Mouse (Mus musculus) megakaryocyte-erythroid progenitor cell, adult 5-6 weeks (primary cell): ENCODE measurements around the gene Alg12. TPM values are rescaled to one million over a fixed set of nuclear protein-coding genes. Genes with fewer than 3 reads are reported as not detected.

ENCODE experiments used
- ATAC-seq: replicated peaks from 2 replicates; pipeline ENCODE4 v1.8.0; 2016; ENCODE audit warnings: mild to moderate bottlenecking, inconsistent platforms; ENCODE audit not compliant: severe bottlenecking, poor library complexity, low FRiP score, low TSS enrichment
- total RNA-seq, 2 experiments: library from RNA; stranded (forward) in 1 of 2; stranded (reverse) in 1 of 2; fragments of 200-1000, 215-1000 nt in 1 of 2; fragments of >200 nt in 1 of 2; fragmentation: Nextera tagmentation in 1 of 2; gene quantifications; 2 replicates each; pipeline ENCODE4 v1.2.3; 2014 to 2017

Alg12 gene
- total RNA-seq, 2 experiments from 2014 or later = 5.2 to 8.3 TPM

DNA sequence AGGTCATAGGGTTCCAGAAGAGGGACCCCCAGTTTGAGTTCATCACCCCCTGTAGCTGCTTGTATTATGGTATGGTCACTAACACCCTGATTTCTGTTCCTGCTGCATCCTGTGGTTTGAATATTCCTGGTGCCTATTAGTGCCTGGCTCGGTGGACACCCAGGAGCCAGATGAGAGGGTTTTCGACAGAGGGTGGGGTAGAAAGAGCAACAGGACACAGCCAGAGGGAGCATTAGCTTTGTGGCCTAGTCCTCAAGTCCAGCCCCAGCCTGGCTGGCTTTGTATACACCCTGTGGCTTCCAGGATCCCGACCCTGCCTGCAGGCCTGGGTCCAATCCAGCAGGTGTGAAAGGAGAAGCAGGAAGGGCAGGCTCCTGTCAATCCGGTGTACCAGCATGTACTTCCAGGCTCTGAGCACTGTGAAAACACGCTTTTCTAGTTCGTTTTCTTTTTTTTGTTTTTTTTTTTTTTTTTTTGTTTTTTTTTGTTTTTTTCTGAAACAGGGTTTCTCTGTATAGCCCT is 36.8 kb upstream of the Alg12 start:
- no peak for ATAC-seq

DNA sequence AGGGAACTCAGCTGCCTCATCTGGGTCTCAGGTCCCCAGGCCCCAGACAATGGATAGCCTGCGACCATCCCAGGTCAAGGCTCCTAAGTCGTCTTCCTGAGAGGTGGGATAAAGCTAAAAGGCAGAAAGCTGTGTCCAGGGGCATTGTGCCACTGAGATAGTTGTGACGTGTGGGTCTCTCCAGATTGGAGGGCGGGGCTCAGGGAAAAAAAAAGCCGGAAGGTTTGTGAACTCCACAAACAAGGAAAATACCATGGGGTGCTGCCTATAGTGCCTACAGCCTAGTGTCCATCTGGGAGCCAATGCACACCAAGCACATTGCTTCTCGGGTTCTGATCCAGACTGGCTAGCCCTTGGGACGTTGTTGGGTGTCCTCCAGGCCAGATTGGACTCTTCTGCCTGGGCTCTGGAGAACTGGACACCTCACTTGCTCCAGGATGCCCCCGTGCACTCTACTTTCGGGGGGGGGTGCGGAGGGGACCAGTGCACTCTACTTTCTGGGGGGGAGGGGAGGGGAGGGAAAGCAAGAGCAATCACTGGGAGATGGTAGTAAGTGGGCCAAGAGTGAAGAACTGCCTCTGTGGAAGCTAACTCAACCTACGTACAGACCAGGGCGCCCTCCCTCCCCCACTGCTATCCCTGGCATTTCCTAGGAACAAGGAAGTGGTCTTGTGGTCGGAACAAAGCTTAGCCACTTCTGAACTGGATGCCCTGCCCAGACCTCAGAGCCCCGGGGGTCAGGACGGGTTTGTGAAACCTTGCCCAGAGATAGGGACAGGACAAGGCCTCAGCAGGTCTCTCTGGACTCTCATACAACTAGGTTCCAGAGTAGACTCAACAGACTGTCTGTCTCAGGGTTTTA is 36.1 kb upstream of the Alg12 start:
- no peak for ATAC-seq

DNA sequence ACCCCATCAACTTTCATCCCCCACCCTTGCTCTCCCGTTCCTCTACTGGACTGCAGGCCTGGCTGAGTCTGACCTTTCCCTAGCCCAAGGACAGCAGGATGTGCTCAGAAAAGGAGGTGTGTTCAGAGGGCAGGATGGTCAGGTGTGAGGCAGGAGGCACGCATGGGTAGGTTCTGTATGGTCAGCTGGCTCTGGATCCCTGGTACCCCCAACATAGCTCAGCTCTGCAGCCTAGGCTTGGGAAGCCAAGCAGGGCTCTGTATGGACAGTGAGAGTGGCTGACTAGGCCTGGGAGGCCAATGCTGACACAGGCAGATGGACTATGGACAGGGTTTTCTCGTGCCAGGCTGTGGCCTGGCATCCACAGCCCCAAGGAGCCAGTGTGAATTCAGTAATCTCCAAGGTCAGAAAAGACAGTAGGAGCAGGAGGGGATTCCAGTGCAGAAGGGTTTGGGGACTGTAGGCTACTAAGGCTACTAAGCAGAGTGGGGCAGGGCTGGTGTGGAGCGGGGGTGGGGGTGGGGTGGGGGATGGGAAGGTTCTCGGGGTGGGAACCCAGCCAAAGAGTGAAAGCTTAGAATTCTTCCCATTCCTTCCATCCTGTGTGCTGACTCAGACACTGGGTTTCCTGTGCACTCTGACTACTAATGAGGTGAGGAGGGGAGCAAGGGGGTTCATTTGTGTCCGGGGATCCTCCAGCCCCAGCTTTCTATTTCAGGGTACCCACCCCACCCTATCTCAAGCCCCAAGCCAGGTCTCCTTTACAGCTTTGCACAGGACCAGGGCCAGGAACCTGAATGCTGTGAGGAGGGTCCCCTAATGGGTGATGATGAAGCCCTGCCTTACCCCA is 35.2 kb upstream of the Alg12 start:
- no peak for ATAC-seq

DNA sequence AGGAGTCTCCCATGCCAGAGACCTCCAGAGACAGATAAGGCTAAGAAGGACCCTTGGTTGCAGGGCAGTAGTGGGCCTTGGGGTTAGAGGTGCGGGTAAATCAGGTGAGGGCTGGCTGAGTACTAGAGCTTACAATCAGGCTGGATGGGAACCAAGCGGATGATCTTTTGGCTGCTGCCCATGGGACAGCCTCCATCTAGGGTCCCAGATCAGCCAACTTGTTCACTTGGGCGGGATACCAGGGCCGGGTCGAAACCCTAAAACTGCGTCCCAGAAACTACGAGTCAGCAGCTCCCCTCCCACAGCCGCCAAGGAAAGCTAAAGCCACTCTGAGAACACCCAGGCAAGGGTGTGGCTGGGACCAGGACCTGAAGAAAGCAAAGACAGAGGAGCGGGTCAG is 34.0 kb upstream of the Alg12 start:
- no peak for ATAC-seq

DNA sequence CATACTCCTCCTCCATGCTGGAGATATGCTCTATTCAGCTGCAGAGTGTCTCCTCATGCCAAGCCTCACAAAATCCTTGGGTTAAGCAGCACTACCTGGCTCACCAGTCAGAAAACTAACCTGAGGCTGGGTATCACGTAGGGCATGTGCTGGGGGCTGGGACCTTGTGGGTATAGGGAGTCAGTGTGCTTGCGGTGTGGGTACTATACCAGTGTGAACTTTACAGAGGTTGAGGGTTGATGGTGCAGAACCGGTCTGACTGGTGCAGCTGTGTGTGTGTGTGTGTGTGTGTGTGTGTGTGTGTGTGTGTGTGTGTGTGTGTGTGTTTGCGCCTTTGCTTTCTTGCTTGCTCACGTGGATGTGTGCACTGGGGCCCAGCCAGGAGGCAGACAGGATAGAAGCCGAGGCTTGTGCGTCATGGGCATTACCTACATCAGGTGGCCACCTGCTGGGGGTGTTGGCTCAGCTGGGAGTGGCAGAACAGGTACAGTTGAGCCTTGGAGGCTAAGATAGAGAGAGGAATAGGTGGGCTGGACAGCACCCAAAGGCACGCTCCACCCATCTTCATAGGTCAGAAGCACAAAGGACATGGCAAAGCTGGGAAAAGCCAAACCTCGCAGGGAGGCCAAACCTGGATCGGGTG is 32.5 kb upstream of the Alg12 start:
- no peak for ATAC-seq

DNA sequence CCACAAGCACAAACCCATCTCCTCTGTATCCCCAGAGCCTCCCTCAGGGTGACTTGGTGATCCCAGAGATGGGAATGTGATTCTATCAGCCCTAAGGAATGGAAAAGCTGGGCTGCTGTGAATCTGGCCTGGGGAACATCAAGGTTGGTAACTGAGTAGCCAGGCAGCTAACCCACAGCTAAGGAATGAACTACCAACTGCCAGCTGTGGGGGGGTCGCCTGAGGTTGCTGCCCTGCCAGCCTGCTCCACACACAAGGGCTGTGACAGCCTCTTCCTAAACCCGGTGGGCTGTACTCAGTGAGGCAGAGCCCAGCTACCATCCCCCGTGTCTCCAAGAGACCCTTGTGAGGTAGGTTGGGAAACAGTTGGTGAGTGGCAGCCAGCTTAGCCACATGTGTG is 32.0 kb upstream of the Alg12 start:
- no peak for ATAC-seq

DNA sequence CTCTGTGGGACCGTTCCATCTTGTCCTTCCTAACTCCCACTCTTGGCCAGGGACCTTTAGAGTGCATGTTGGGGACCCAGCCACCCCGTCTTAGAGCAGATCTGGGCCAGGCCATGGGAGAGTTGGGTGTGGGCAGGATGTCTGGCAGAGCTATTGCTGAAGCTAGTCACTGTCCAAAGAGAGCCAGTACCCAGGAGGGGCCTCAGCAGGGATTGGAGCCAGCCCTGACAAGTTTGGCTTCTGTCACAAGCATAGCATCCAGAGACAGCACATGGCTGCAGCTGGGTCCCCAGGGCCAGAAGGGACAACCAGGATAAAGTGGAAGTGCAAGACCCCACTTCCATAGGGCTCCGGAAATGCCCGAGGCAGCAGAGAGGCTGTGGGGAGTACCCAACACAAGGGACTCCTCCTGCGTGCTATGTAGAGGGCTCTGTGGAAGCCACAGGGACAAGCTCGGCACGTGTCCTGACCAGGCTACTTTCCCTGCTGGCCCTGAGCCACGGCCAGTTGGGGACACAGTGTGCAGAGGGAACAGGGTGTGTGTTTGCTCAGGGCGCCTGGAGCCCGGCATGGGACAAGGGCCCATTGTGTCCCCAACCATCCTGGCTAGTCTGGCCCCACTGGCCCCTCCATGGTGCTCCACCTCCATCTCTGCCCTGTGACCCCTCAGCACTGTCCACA is 31.2 kb upstream of the Alg12 start:
- no peak for ATAC-seq

DNA sequence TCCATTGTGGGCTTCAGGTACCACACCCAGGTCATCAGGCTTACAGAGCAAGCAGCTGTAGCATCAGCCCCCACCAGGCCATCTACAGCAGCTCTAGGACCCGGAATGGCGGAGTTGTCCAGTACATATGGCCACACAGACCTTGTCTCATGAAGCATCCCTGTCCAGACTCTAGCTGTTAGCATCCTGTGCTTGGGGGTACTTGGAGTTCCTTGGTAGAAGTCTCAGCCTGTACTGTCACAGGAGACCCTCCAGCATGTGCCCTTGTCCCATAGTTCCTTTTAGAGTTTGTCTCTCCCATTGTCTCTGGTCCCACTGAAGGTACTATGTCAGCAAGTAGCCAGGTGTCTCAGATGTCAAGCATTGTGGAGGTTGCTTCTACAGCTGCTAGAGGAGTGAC is 30.5 kb upstream of the Alg12 start:
- no peak for ATAC-seq

DNA sequence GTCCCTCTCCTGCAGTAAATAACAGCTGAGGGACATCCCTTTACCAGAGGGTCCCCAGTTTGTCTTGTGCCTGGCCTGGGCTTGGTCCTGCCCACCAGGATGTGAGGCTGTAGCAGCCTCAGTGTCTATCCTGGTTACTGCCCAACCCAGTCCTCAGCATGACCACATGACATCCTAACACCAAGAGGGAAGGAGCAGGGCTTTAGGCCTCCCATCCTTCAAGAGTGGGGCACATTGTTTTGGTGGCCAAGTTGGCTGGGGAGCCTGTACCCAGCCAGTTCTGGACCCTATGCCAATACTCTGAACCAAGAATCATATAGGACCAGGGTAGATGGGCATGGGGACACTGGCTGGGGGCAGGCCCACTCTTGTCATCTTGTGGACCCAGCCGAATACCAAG is 29.5 kb upstream of the Alg12 start:
- ATAC-seq = no peak

DNA sequence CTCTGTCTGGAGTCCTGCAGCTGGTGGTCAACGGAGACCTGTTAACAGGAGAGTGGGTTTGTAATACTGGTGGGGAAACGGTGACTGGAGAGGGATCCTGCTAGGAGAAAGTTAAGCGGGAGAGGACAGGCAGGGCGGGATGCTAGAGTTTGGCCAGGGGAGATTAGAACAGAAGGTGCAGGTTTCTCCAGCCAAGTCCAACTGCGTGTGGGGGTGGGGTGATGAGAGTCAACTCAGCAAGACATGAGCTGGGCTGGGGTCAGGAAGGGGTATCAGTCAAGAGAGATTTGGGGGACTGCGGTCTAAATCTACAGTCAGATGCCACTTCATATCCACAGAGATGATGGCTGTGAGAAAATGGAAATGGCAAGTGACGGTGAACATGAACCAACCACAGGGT is 25.8 kb upstream of the Alg12 start:
- no peak for ATAC-seq

DNA sequence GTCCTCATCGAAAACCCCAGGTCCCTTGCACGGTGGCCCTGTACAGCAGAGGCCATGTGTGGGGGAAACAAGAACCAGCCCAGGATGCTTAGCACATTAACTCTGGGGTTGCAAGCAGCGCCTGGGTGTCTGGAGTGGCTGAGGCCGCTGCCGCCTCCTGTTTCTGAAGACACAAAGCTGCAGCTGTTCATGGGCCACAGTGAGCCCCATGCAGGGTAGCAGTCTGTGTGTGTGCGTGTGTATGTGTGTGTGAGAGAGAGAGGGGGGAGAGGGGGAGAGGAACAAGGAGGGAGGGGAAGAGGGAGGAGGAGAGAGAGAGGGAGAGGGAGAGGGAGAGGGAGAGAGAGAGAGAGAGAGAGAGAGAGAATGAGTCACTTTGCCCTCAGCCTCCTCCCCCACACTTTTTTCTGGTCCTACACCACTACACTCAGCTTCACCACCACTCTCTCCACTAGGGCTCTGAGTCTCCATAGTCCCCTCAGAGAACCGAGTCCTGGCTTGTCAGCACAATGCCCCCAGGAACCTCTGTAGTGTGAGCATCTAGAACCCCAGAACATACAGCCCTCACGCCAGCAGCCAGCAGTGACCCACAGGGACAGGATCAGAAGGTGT is 24.5 kb upstream of the Alg12 start:
- ATAC-seq = no peak

DNA sequence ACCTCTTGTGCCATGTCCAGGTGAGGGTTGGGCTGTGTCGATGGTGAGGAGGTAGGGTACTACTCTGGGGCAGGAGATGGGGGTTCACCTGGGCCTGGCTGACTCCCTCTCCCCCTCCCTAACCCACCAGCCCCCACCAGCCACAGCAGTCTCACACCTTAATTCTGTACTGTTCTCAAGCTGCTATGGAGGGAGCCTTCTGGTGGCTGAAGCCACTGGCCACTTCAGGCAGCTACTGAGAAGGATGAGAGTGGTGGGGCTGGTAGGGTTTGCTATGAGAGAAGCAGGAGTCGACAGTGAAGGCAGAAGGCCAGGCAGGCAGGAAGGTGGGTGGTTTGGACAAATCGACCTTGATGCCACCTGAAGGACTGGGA is 23.2 kb upstream of the Alg12 start:
- ATAC-seq = no peak

DNA sequence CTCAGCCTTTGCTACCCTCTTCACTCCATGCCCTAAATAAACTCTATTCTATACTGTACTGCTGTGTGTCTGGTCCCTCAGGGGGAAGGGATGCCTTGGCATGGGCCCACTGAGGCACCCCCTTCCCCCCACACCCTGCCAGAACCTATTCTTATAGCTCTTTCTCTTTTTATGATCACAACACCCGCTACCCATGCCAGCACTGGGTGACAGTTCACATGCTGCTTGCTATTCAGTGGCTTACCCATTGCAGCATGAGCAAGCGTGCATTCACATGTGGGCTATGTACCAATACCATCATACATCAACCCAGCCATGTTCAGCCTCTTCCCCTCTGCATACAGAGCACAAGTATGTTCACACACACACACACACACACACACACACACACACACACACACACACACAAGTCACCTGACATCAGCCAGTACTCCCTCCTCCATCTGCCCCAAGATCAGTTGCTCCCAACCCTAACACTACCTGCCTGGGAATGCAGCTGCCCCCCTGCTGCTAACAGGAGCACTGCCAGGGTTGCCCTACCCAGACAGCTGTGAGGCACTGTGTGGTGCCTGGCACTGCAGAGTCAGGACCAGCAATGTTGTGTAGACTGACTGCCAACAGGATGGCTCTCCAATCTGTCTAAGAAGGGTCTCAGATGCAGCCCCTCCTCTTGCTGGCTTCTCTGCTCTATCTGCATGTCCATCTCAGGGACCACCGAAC is 22.6 kb upstream of the Alg12 start:
- ATAC-seq = no peak

DNA sequence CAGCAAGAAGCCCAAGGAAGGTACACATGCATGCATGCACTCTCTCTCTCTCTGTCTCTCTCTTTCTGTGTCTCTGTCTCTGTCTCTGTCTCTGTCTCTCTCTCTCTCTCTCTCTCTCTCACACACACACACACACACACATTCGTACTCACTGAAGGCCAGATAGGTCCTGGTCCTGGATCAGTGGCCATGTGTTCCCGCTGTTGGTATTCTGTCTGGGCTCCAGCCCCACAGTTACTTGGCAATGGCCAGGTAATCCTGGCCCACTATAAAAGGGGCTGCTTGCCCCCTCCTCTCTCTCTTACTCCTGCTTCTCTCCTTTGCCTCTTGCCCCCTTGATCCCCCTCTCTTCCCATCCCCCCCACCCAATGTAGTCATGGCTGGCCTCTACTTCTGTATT is 22.0 kb upstream of the Alg12 start:
- ATAC-seq = no peak

DNA sequence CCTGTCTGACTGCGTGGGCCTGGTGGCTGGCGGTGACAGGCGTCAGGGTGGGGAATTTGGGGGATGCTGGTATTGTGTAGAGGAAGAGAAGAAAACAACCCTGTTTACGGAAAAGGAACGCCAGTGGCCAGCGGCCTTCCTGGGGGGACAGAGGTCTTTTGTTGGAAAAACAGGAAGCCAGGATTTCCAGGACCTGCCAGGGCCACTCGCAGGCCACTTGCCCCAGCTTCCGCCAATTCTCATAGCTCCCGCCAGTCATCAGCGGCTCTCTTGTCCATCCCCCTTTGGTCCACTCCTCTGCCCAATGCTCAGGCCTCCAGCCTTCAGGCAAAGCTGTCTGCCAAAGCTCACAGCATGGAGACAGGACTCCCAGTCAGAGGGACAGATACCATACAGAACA is 21.0 kb upstream of the Alg12 start:
- no peak for ATAC-seq

DNA sequence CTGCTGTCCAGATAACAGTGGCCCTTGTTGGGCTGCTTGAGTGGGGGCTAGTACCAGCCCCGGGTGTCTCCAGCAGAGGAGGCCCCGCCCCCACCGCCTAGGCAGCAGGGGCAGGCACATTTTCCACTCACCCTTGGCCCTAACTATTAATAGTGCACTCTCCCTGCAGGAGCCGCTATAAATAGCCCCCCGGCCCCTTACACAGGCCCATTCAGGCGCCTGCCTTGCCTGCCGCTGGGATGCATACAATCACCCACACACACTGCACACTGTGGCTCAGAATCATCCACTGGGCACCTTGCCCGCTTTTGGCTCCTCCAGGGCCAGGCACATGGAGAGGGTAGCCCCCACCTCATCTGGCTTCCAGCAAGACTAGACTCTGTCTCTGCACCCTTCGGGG is 20.2 kb upstream of the Alg12 start:
- ATAC-seq = no peak

DNA sequence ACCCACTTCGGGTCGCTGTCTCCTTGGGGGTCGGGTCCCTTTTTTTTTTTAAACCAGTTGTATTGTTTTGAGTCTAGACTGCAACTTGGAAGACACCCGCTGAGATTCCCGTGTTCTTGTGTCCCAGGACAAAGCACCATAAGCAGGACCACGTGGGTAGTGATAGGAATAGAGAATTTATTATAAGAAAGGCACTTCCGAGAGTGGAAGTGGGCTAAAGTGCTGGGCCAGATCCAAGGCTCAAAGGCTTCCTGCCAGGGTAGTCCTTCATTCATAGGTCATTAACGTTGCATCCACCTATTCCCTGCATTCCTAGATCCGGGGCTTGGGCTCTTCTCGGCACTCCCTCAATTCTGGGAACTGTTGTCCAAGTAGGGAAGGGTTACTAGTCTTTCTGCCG is 18.9 kb upstream of the Alg12 start:
- ATAC-seq = no peak

DNA sequence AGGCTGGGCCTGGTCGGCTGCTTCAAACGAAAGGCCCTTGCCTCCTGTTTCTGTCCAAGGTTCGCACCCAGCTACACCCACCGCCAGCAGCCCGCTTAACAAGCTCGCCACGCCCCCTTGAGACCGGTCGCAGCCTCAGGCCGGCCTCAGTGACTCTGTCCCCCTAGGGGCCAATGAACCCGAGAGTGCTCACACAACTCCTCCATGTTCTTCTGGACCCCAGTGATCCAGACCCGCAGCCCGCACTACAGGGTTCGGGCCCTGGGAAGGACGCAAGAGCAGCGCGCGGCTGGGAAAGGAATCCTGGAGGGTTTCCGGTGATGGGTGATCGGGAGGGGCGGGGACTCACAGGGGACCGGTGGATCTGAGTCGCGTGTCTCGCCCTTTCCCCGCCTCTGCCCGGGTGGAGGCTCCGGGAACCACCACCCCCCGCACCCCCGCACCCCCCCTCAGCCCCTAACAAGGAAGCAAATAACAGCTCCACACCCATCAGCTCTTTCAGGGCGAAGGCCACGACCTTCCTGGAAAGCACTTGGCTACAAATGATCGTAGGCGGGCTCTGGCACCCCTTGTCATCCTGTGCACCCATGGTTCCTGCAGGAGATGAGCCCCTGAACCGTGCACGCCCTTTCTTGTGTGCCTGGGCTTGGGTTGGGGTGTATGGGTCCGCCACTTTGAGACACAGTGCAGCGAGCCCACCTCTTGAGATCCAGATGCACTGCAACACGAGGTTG is 18.2 kb upstream of the Alg12 start:
- ATAC-seq = peak; percentile 82
